ENCODE assay signal across 13 mouse cellular contexts in the genomic region with DNA sequence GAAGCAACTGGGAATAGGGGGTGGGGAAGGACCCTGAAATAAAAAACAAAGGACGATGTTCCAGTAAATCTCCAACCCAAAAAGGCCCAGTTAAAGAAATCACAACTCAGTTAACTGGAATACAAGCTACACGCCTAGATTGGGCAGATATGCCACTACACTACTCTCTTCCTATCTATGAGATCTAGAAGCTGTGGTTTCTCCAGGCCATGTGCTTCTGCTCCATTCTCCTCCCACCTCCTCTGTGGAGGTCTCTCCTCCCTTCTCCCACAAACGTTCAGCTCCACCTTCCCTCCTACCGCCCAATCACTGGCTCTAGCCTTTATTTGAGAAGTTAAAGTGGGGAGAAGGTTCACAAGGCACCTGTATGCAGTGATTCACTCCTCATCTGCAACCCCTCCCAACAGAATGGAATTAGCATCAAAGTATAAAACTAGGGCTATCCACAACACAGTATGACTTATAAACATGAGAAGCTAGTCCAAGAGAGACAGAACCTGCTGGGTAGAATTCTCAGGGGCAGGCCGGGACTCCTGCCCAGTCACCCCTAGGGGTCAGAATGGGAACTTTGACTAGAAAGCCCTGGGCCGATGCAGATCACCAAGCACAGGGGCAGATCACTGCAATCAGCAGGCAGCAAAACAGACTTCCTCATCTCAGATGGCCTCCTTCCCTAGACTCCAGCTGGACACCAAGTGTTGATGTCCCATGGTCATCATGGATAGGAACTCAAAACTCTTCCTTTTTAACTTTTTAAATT. TPM values are rescaled to one million over a fixed set of nuclear protein-coding genes. Genes with fewer than 3 reads are reported as not detected.
A peak's percentile ranks its signal among the peaks of the same experiment; 100 is the strongest.
DNase-seq lines count a peak whose midpoint lies in the region; ATAC-seq and TF ChIP-seq lines count a peak whose summit lies in the region.
"Had no signal": no experiment of that assay in that cellular context is flagged by ENCODE, and none has a peak within 500 bp of the region (broad histone marks: within the 10 kb centered on the region; RNA-seq: fewer than 3 reads in every experiment).

No protein-coding gene starts in this region.

- 0 out of 2 replicates have a peak, but pooled peaks have one; percentile 35 for ATAC-seq in heart, embryonic 11.5 days (replicated peaks; ENCODE audit: insufficient number of reproducible peaks, low FRiP score, low TSS enrichment)
- ATAC-seq in lung, embryonic 14.5 days (ENCODE audit: insufficient read depth) = no peak
- 0 out of 2 replicates have a peak, but pooled peaks have one; percentile 47 for ATAC-seq in erythroid progenitor cell, adult 5-6 weeks (replicated peaks; ENCODE audit: low FRiP score, poor library complexity, severe bottlenecking)
- 0 out of 2 replicates have a peak, but pooled peaks have one; percentile 33 for ATAC-seq in neutrophil, adult 5-6 weeks (ENCODE audit: extremely low read depth, insufficient number of reproducible peaks, low FRiP score, poor library complexity, severe bottlenecking)
- no peak for ATAC-seq in forebrain, postnatal 0 days
- ATAC-seq: forebrain, embryonic 15.5 days had no signal

- no peaks in the 10 kb centered on the region for H3K9me3 ChIP-seq in heart, embryonic 11.5 days (replicated peaks; ENCODE audit: control insufficient read depth, low read length)
- no peaks in the 10 kb centered on the region for H3K9me3 ChIP-seq in lung, embryonic 14.5 days (ENCODE audit: low read depth, low read length)
- no peaks in the 10 kb centered on the region for H3K9me3 ChIP-seq in forebrain, postnatal 0 days (ENCODE audit: low read length)
- H3K9me3 ChIP-seq: forebrain, embryonic 15.5 days had no signal

- TF ChIP-seq CTCF in lung, embryonic 14.5 days (IDR thresholded peaks at IDR 0.05; ENCODE audit: low read depth) = peak; percentile 21
- no peak for TF ChIP-seq CTCF in forebrain, postnatal 0 days (IDR thresholded peaks at IDR 0.05; ENCODE audit: low read depth)

- 44% methylated on average over 6 of the region's 6 CpGs for WGBS in heart, embryonic 11.5 days (ENCODE audit: insufficient replicate concordance)
- WGBS in lung, embryonic 14.5 days = 53% methylated on average over 6 of the region's 6 CpGs
- WGBS in forebrain, postnatal 0 days = 62% methylated on average over 6 of the region's 6 CpGs

- H3K27me3 ChIP-seq in heart, embryonic 11.5 days (ENCODE audit: control insufficient read depth, insufficient read depth, low read length) = no peaks in the 10 kb centered on the region
- no peaks in the 10 kb centered on the region for H3K27me3 ChIP-seq in lung, embryonic 14.5 days (ENCODE audit: insufficient read depth, low read length)
- H3K27me3 ChIP-seq in forebrain, postnatal 0 days (ENCODE audit: insufficient read depth, low read length) = no peaks in the 10 kb centered on the region
- H3K27me3 ChIP-seq: CH12.LX; forebrain, embryonic 15.5 days had no signal

- intact Hi-C loops in heart, postnatal 14 days (cut with DNase I) = no loop called here

- peaks cover 10% of the 10 kb centered on the region for H3K4me1 ChIP-seq in heart, embryonic 11.5 days (ENCODE audit: control insufficient read depth, insufficient read depth, low read length)
- H3K4me1 ChIP-seq in lung, embryonic 14.5 days (ENCODE audit: insufficient read depth) = no peaks in the 10 kb centered on the region
- H3K4me1 ChIP-seq in forebrain, postnatal 0 days (ENCODE audit: insufficient read depth) = no peaks in the 10 kb centered on the region
- H3K4me1 ChIP-seq: forebrain, embryonic 15.5 days had no signal

- no peaks in the 10 kb centered on the region for H3K36me3 ChIP-seq in heart, embryonic 11.5 days (ENCODE audit: control insufficient read depth, insufficient read depth, low read length)
- no peaks in the 10 kb centered on the region for H3K36me3 ChIP-seq in lung, embryonic 14.5 days (ENCODE audit: insufficient read depth)
- no peaks in the 10 kb centered on the region for H3K36me3 ChIP-seq in forebrain, postnatal 0 days (ENCODE audit: insufficient read depth)
- H3K36me3 ChIP-seq: forebrain, embryonic 15.5 days had no signal

- no peak overlapping the region for H3K4me3 ChIP-seq in heart, embryonic 11.5 days (ENCODE audit: low read depth, low read length)
- no peak overlapping the region for H3K4me3 ChIP-seq in lung, embryonic 14.5 days (ENCODE audit: low read depth, low read length)
- H3K4me3 ChIP-seq in forebrain, postnatal 0 days (ENCODE audit: low read depth, low read length) = no peak overlapping the region
- H3K4me3 ChIP-seq: forebrain, embryonic 15.5 days had no signal

- 0 out of 2 replicates have a peak overlapping the region, but pooled peaks have one; percentile 34 for H3K9ac ChIP-seq in heart, embryonic 11.5 days (ENCODE audit: low read depth, low read length)
- H3K9ac ChIP-seq in lung, embryonic 14.5 days = no peak overlapping the region
- no peak overlapping the region for H3K9ac ChIP-seq in forebrain, postnatal 0 days
- H3K9ac ChIP-seq: forebrain, embryonic 15.5 days had no signal

- H3K4me2 ChIP-seq in heart, embryonic 11.5 days = peak overlapping the region; percentile 14; the same call in 1 of the 2 replicates
- H3K4me2 ChIP-seq in lung, embryonic 14.5 days = no peak overlapping the region
- H3K4me2 ChIP-seq in forebrain, postnatal 0 days (ENCODE audit: low read depth) = no peak overlapping the region
- H3K4me2 ChIP-seq: forebrain, embryonic 15.5 days had no signal

- peak overlapping the region; percentile 29; the same call in 1 of the 2 replicates for H3K27ac ChIP-seq in heart, embryonic 11.5 days (ENCODE audit: low read depth, low read length)
- H3K27ac ChIP-seq in lung, embryonic 14.5 days (ENCODE audit: low read depth) = no peak overlapping the region
- no peak overlapping the region for H3K27ac ChIP-seq in forebrain, postnatal 0 days (ENCODE audit: low read depth, low read length)
- H3K27ac ChIP-seq: forebrain, embryonic 15.5 days had no signal

- no peak for DNase-seq in heart, postnatal 14 days
- DNase-seq in lung, embryonic 14.5 days = no peak
- DNase-seq in lung, postnatal 36 days = no peak
- no peak for DNase-seq in forebrain, postnatal 0 days
- DNase-seq in adrenal gland, adult 8-10 months = no peak
- DNase-seq: lung, postnatal 14 days; right cerebral cortex, postnatal 25 days had no signal

RNA-seq across cellular contexts. Expression of a gene that starts 6.6 kb away (rescaled TPM):
- 14.0 and 17.6 TPM in 2 replicates for polyA plus RNA-seq in heart, embryonic 11.5 days (2014; fragmentation: Nextera tagmentation; extraction: Ambion mirVana)
- 10 to 100 TPM; 13.6 to 16.2 TPM for total RNA-seq in heart, postnatal 14 days (2021)
- polyA plus RNA-seq in lung, embryonic 14.5 days (2014; fragmentation: Nextera tagmentation; extraction: Ambion mirVana) = 22.3 and 25.2 TPM in 2 replicates
- 34.8 and 64.5 TPM in 2 replicates for total RNA-seq in erythroid progenitor cell, adult 5-6 weeks (2015; ENCODE audit: low replicate concordance)
- 24.8 and 28.7 TPM in 2 replicates for total RNA-seq in erythroid progenitor cell, adult 5-6 weeks (2017; ENCODE audit: low replicate concordance)
- total RNA-seq in neutrophil, adult 5-6 weeks (2017) = 61.6 and 65.3 TPM in 2 replicates
- 34.2 and 37.5 TPM in 2 replicates for total RNA-seq in forebrain, postnatal 0 days (2014; rRNA removed)
- polyA plus RNA-seq in forebrain, postnatal 0 days (2015; fragmentation: Nextera tagmentation; extraction: Ambion mirVana) = 9.2 and 25.6 TPM in 2 replicates
- total RNA-seq in adrenal gland, adult 8-10 months (2022) = 10 to 100 TPM; 20.9 to 37.4 (median 26.4) TPM

RNA-seq across cellular contexts. Expression of a gene that starts 6.6 kb away (rescaled TPM):
- polyA plus RNA-seq in heart, embryonic 11.5 days (2014; fragmentation: Nextera tagmentation; extraction: Ambion mirVana) = 75.8 and 77.2 TPM in 2 replicates
- total RNA-seq in heart, postnatal 14 days (2021) = 10 to 100 TPM; 43.2 to 43.4 TPM
- 57.9 and 60.2 TPM in 2 replicates for polyA plus RNA-seq in lung, embryonic 14.5 days (2014; fragmentation: Nextera tagmentation; extraction: Ambion mirVana)
- 28.1 and 48.6 TPM in 2 replicates for total RNA-seq in erythroid progenitor cell, adult 5-6 weeks (2015; ENCODE audit: low replicate concordance)
- 35.8 and 43.4 TPM in 2 replicates for total RNA-seq in erythroid progenitor cell, adult 5-6 weeks (2017; ENCODE audit: low replicate concordance)
- total RNA-seq in neutrophil, adult 5-6 weeks (2017) = 8.7 and 8.8 TPM in 2 replicates
- total RNA-seq in forebrain, postnatal 0 days (2014; rRNA removed) = 37.8 and 39.5 TPM in 2 replicates
- polyA plus RNA-seq in forebrain, postnatal 0 days (2015; fragmentation: Nextera tagmentation; extraction: Ambion mirVana) = 68.1 and 72.5 TPM in 2 replicates
- 100 to 1,000 TPM; 105 to 116 (median 107) TPM for total RNA-seq in adrenal gland, adult 8-10 months (2022)

RNA-seq across cellular contexts. Expression of a gene that starts 10.1 kb away (rescaled TPM):
- polyA plus RNA-seq in heart, embryonic 11.5 days (2014; fragmentation: Nextera tagmentation; extraction: Ambion mirVana) = 0.21 and 0.42 TPM in 2 replicates
- under 1 TPM in 1 of 2 experiments, not detected in 1; 0.38 TPM for total RNA-seq in heart, postnatal 14 days (2021)
- polyA plus RNA-seq in lung, embryonic 14.5 days (2014; fragmentation: Nextera tagmentation; extraction: Ambion mirVana) = 0.37 TPM in 1 of 2 replicates, not detected in the other
- not detected in 2 replicates for total RNA-seq in erythroid progenitor cell, adult 5-6 weeks (2015; ENCODE audit: low replicate concordance)
- 2.1 TPM in 1 of 2 replicates, not detected in the other for total RNA-seq in erythroid progenitor cell, adult 5-6 weeks (2017; ENCODE audit: low replicate concordance)
- not detected in 2 replicates for total RNA-seq in neutrophil, adult 5-6 weeks (2017)
- total RNA-seq in forebrain, postnatal 0 days (2014; rRNA removed) = 1.2 and 2.0 TPM in 2 replicates
- 1.6 and 4.3 TPM in 2 replicates for polyA plus RNA-seq in forebrain, postnatal 0 days (2015; fragmentation: Nextera tagmentation; extraction: Ambion mirVana)
- total RNA-seq in adrenal gland, adult 8-10 months (2022) = under 1 TPM in 2 of 4 experiments, not detected in 2; 0.30 to 0.38 TPM
- total RNA-seq: heart, postnatal 25 days had no signal
- polyA plus RNA-seq: forebrain, embryonic 15.5 days had no signal

RNA-seq across cellular contexts. Expression of a gene that starts 15.3 kb away (rescaled TPM):
- 17.5 and 20.9 TPM in 2 replicates for polyA plus RNA-seq in heart, embryonic 11.5 days (2014; fragmentation: Nextera tagmentation; extraction: Ambion mirVana)
- 10 to 100 TPM in 1 of 2 experiments, 1 to 10 TPM in 1; 10.0 to 10.8 TPM for total RNA-seq in heart, postnatal 14 days (2021)
- polyA plus RNA-seq in lung, embryonic 14.5 days (2014; fragmentation: Nextera tagmentation; extraction: Ambion mirVana) = 23.8 and 30.2 TPM in 2 replicates
- total RNA-seq in erythroid progenitor cell, adult 5-6 weeks (2015; ENCODE audit: low replicate concordance) = 6.5 and 27.7 TPM in 2 replicates
- total RNA-seq in erythroid progenitor cell, adult 5-6 weeks (2017; ENCODE audit: low replicate concordance) = 16.8 and 20.5 TPM in 2 replicates
- total RNA-seq in neutrophil, adult 5-6 weeks (2017) = 12.2 and 17.8 TPM in 2 replicates
- 36.5 and 45.5 TPM in 2 replicates for total RNA-seq in forebrain, postnatal 0 days (2014; rRNA removed)
- polyA plus RNA-seq in forebrain, postnatal 0 days (2015; fragmentation: Nextera tagmentation; extraction: Ambion mirVana) = 23.9 and 28.2 TPM in 2 replicates
- 10 to 100 TPM; 24.3 to 37.6 (median 32.2) TPM for total RNA-seq in adrenal gland, adult 8-10 months (2022)

RNA-seq across cellular contexts. Expression of a gene that starts 20.6 kb away (rescaled TPM):
- polyA plus RNA-seq in heart, embryonic 11.5 days (2014; fragmentation: Nextera tagmentation; extraction: Ambion mirVana) = 0.86 and 1.6 TPM in 2 replicates
- total RNA-seq in heart, postnatal 14 days (2021) = 1 to 10 TPM; 2.0 to 2.3 TPM
- polyA plus RNA-seq in lung, embryonic 14.5 days (2014; fragmentation: Nextera tagmentation; extraction: Ambion mirVana) = 1.8 and 2.6 TPM in 2 replicates
- total RNA-seq in erythroid progenitor cell, adult 5-6 weeks (2015; ENCODE audit: low replicate concordance) = 4.6 and 9.0 TPM in 2 replicates
- 1.2 and 4.0 TPM in 2 replicates for total RNA-seq in erythroid progenitor cell, adult 5-6 weeks (2017; ENCODE audit: low replicate concordance)
- total RNA-seq in neutrophil, adult 5-6 weeks (2017) = 5.6 and 9.1 TPM in 2 replicates
- total RNA-seq in forebrain, postnatal 0 days (2014; rRNA removed) = 4.7 and 6.2 TPM in 2 replicates
- polyA plus RNA-seq in forebrain, postnatal 0 days (2015; fragmentation: Nextera tagmentation; extraction: Ambion mirVana) = 0.82 and 0.92 TPM in 2 replicates
- total RNA-seq in adrenal gland, adult 8-10 months (2022) = 1 to 10 TPM; 2.3 to 7.2 (median 3.5) TPM

Comparison
In these comparisons a context has a peak if more than half of its experiments do, and no peak if none do; other contexts are left out.
1. ATAC-seq: peak in heart, embryonic 11.5 days (single experiment), erythroid progenitor cell, adult 5-6 weeks (single experiment) and neutrophil, adult 5-6 weeks (single experiment); none in lung, embryonic 14.5 days (single experiment) and forebrain, postnatal 0 days (single experiment).